Mouse (Mus musculus) MEL (cell line): ENCODE measurements around the gene Cggbp1.

Source experiments
- CHD2 ChIP-seq: IDR thresholded peaks from 2 replicates; pipeline ENCODE4 v1.6.1; 2011; ENCODE audit warnings: low read length, improper control_type of control experiment
- CTCF ChIP-seq, 3 experiments: IDR thresholded peaks in 2 of 3; conservative IDR thresholded peaks in 1 of 3; 2 replicates each; pipeline ENCODE4 v1.5.1; 2011 to 2012; ENCODE audit warnings: low read length in 3 of 3, low read depth in 2 of 3, mild to moderate bottlenecking in 2 of 3, improper control_type of control experiment in 1 of 3, inconsistent platforms in 1 of 3, mixed read lengths in 1 of 3, moderate library complexity in 1 of 3; ENCODE audit not compliant: control insufficient read depth in 1 of 3, insufficient read depth in 1 of 3, poor library complexity in 1 of 3, severe bottlenecking in 1 of 3
- EP300 ChIP-seq, 2 experiments: IDR thresholded peaks; 2 replicates each; pipeline ENCODE4 v1.6.1; 2011; ENCODE audit warnings: improper control_type of control experiment in 2 of 2, low read length in 2 of 2, low read depth in 1 of 2, mild to moderate bottlenecking in 1 of 2
- GABPA ChIP-seq: IDR thresholded peaks from 2 replicates; pipeline ENCODE4 v1.6.1; 2012; ENCODE audit warnings: low read depth, mild to moderate bottlenecking, inconsistent platforms, low read length, improper control_type of control experiment, moderate library complexity
- MYC ChIP-seq: IDR thresholded peaks from 2 replicates; pipeline ENCODE4 v1.6.1; 2011; ENCODE audit warnings: low read depth, mild to moderate bottlenecking, low read length, improper control_type of control experiment, moderate library complexity
- POLR2A ChIP-seq, 2 experiments: IDR thresholded peaks; 2 replicates each; pipeline ENCODE4 v1.6.1; 2011 to 2012; ENCODE audit warnings: low read length in 2 of 2, mild to moderate bottlenecking in 2 of 2, control low read depth in 1 of 2, improper control_type of control experiment in 1 of 2, low read depth in 1 of 2, moderate library complexity in 1 of 2; ENCODE audit not compliant: control insufficient read depth in 1 of 2, insufficient read depth in 1 of 2, poor library complexity in 1 of 2
- TBP ChIP-seq: IDR thresholded peaks from 2 replicates; pipeline ENCODE4 v1.8.0; 2011; ENCODE audit warnings: low read depth, low read length, improper control_type of control experiment
- TCF12 ChIP-seq: IDR thresholded peaks from 2 replicates; pipeline ENCODE4 v1.6.1; 2014; ENCODE audit warnings: low read depth, mild to moderate bottlenecking, inconsistent platforms, low read length, improper control_type of control experiment, moderate library complexity

DNA sequence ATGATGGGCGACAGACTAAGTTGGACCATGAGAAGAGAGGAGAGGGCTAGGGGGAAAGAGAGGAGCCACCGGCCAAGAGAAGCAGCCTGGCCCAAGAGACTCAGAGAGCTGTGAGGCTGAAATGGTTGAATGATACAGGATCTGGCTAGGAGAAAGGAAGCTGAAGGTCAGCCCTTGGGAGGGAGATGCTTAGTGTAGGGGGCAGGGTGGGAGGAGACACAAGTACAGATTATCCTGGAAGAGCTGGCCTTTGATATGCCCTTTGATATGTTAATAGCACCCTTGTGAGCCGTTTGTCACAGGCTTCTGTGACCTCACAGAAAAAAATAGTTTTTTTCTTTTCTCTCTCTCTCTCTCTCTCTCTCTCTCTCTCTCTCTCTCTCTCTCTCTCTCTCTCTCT, 33.3 kb downstream of the Cggbp1 start:
- TF ChIP-seq CHD2 = no peak
- no peak for TF ChIP-seq CTCF (IDR thresholded peaks at IDR 0.05 in 2 of 3, conservative IDR thresholded peaks at IDR 0.05 in 1 of 3; ENCODE audit: control insufficient read depth in 1 of 3, insufficient read depth in 1 of 3, low read depth in 2 of 3, low read length in 3 of 3, poor library complexity in 1 of 3, severe bottlenecking in 1 of 3)
- no peak for TF ChIP-seq EP300 (IDR thresholded peaks at IDR 0.05; ENCODE audit: low read depth in 1 of 2, low read length in 2 of 2)
- no peak for TF ChIP-seq GABPA
- TF ChIP-seq TBP = no peak
- TF ChIP-seq MYC = no peak
- TF ChIP-seq TCF12 = no peak
- TF ChIP-seq POLR2A (IDR thresholded peaks at IDR 0.05; ENCODE audit: control insufficient read depth in 1 of 2, insufficient read depth in 1 of 2, low read depth in 1 of 2, low read length in 2 of 2, poor library complexity in 1 of 2) = no peak
